Mouse (Mus musculus) embryonic stem cell, embryonic (primary cell): ENCODE data around the gene Vstm4.

Experiments
- CTCF ChIA-PET, 4 experiments: fragments of 300-600 bp in 2 of 4; fragments of 350-600 bp in 2 of 4; sonication (Branson Sonifier 250); formaldehyde crosslinking; loops; one replicate each; lab custom pipeline; 2022; ENCODE audit warnings: inconsistent platforms in 2 of 4; lab: Charles Lee
- POLR2A ChIA-PET, 4 experiments: fragments of 300-600 bp in 2 of 4; fragments of 350-600 bp in 2 of 4; sonication (Branson Sonifier 250); formaldehyde crosslinking; loops; one replicate each; lab custom pipeline; 2022; ENCODE audit warnings: antibody characterized with exemption in 4 of 4, inconsistent platforms in 1 of 4; lab: Charles Lee

Vstm4 gene

DNA sequence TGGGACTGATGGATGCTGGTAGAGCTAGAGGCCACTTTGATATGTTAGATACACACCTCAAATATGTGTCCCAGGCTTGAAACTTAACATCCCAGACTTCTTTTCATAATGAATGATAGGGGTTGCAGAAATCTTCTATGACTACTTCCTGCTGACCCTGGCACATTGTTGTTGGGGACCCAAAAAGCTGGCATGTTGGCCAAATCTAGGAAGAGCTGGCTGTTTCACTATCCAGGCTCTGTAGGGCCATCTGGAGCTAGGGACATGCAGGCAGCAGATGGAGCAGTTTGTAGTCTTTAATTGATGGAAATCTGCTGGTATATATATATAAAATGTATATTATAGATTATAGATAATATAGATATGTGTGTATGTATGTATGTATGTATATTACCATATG lies 14.5 kb upstream of the Vstm4 start:
- ChIA-PET POLR2A (no interaction called here), CTCF (no interaction called here)

DNA sequence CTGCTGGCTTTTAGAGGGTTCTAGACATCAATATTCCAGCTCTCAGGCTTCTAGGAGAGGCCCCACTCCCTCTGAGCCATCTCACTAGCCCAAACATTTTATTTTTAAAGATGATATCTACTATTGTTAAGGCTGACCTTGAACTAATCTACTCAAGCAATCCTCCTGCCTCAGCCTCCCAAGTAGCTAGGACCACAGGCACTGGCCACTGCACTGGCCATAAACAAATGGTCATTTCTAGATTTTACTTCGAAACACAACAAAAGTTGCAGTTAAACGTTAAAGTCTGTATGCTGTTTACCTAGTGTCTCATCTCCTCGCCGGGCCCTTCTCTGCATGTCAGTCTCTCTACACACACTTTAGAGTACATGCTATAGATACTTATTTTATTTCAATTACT lies 2.5 kb upstream of the Vstm4 start:
- ChIA-PET POLR2A (no interaction called here), CTCF (no interaction called here)

DNA sequence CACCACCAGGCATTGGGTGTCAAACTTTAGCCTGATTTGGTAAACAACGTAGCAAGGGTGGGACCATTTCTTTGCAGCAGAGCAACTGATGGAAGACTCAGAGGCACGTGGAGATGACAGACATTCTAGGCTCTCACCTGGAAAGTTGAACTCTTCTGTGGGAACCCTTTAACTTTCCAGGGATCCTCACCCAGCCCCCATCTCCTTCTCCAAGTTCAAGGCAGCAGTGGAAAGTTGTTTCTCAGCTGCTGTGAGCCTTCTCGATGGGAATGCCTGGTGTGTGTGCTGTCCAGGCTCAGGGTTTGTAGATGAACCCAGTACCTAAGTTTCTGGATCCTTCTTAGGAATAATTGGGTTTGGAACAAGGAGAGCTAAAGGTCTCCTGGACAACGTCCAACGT lies 310 bp upstream of the Vstm4 start:
- ChIA-PET POLR2A (interaction anchor here in 1 of 4 experiments (1.1 kb wide), 1 partner anchor 10 kb away, joined by 3 read pairs; no protein-coding TSS in a partner anchor), CTCF (no interaction called here)

DNA sequence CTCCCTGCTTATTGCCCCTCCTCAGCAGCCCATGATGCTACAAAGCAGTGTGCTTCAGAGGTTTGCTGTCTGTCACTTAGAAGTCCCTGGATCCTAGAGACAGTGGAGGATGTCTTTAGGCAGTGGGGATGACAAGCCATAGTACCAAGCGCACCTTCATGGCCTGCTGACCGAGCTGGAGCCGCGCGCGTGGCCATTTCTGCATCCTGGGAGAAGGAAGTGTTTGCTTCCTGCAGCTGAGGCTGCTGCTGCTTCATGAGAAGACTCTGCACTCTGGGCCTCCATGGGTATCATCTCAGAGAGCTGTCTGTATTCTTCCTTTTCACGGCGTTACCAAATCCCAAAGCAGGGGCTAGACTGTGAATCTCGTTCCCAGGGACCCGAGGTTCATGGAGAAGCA lies 1.8 kb downstream of the Vstm4 start:
- ChIA-PET POLR2A (no interaction called here), CTCF (interaction anchor here in 1 of 4 experiments (1.5 kb wide), 1 partner anchor 249 kb away, joined by 4 read pairs; no protein-coding TSS in a partner anchor)

DNA sequence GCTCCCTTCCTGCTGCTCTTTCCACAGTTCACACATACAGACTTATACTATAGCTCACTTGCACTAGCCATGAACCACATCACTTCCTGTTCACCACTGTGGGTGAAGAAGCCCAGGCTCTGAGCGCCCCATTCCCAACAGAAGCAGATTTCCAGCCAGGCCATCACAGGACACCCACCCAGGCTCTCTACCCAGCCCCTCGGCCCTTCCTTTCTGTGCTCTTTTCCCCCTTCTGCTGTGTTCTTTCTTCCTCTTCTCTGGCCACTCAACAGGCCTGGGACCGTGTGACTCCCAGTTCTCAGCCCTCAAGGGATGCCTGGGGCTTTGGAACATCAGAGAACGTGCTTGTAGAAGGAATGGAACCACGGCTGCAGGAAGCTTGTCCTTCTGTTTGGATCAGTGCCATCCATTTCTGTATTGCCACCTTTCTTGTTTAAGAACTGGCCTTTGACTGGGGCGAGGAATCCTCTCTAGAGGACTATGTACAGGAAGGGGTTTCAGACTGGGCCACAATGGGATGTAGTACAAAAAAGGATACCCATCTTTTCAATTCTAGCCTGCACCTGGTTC lies 2.5 kb downstream of the Vstm4 start:
- ChIA-PET POLR2A (no interaction called here), CTCF (interaction anchor here in 1 of 4 experiments (0.8 kb wide), 1 partner anchor 101 kb away, joined by 5 read pairs; no protein-coding TSS in a partner anchor)

DNA sequence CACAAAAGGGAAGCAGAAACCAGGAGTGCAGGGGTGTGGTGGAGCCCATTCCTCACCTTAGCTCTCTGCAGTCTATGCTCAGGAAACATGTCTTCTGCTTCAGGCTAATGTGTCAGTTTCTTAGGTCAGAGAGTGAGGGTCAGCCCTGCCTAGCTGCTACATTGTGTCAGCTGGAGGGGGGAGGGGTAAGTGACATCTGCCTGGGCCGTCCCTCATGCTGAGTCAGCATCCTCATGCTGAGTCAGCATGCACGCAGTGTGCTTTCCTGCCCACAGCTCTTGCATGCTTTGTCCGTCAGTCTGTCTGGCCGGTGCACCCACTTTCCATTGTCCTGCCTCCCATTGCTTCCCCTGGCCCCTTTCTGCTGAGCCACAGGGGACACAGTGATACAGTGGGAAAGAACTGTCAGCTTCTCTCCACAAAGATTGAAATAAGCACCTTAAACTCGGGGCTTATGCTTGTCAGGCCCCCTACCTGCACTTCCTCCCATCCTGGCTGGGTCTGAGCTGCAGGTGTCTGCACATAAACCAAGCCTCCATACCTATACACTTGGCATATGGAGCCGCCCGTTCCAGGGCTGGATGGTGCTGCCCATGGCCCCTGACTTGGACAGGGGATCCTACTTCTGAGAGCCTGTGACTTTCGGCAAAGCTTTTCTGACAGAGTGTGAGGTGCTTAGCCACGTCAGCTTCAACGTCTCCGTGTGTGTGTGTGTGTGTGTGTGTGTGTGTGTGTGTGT lies 3.4 kb downstream of the Vstm4 start:
- ChIA-PET POLR2A (interaction anchor here in 1 of 4 experiments (0.7 kb wide), 1 partner anchor 93 kb away, joined by 3 read pairs; no protein-coding TSS in a partner anchor), CTCF (interaction anchor here in 2 of 4 experiments (0.6 to 0.8 kb wide), 2 partner anchors 16 to 100 kb away, joined by 3 to 5 read pairs; no protein-coding TSS in a partner anchor)

DNA sequence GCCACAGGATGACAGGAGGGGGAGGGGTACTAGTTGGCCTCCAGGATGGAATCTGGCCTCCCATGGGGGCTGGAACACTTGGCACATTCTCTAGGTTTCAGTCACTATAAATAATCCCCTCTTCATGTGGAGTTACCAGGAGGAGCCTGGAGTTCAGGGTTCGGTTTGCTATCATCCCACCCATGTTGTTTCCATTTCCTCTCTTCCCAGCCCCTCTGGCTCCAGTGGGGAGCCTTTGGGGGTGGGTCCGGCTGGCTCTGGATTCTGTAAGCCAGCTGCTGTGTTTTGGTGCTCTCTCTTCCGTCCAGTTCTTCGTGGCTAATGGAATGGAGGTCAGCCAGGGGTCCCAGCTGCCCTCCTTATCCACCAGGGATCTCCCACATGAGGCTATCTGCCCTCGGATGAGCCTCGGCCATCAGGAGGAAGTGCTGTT lies 4.6 kb downstream of the Vstm4 start:
- POLR2A ChIA-PET: interaction anchor here in 1 of 4 experiments (0.7 kb wide), 1 partner anchor 94 kb away, joined by 3 read pairs; no protein-coding TSS in a partner anchor
- CTCF ChIA-PET: no interaction called here

DNA sequence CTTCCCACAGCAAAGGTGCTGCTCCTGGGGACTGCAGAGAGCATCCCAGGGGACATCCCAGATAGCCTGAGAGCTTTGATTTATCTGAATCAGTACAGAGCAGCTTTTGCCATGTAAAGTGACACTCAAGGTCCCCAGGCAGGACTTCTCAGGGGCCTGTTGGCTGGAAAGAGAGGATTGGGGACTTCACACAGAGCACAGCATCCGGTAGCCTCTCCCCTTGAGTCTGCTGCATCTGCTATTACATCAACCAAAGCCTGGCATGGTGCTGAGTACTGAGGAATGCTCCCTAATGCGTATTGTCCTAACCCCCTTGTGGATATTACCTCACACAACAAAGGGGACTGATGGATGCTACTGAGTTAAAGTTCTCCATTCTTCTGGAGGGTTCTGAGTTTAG lies 5.1 kb downstream of the Vstm4 start:
- POLR2A ChIA-PET: no interaction called here

DNA sequence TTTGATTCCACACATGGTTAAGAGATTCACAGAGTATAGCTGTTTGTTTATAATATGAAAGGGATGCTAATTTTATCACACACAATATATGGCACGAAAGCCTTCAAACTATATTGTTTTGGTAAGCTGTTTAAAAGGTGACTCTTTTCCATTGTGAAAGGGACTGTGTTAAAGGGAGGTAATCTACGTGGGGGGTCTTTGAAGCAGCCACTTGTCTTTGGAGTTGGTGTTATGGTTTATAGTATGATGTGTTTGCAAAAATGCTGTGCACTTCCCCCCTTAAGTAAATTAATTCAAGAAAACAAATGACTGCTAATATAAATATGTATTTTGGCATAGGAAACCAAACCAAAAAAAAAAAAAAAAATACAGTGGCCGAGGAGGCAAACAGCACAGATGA lies 8.8 kb downstream of the Vstm4 start:
- ChIA-PET CTCF (no interaction called here), POLR2A (no interaction called here)

More for the DNA sequence above, 5.1 kb downstream of the Vstm4 start:
- CTCF ChIA-PET: no interaction called here

DNA sequence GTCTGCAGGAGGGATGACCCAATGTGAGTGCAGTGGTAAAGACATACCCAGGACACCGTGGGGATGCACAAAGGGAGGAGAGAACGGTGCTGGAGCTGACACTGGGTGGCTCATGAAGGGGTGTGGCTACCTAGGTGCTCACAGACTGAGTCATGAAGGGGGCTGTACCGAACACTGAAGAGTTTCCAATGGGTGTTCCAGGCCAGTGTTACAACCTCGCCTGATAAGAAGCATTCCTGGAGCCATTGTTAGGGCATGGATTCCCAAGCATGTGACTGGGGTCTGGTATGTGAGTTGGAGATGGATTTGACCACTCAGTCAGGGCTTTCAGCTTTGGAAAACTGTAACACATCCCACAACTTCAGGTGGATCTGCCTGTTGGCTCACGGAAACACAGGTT lies 15.4 kb downstream of the Vstm4 start:
- POLR2A ChIA-PET: interaction anchor here in 1 of 4 experiments (0.6 kb wide), 1 partner anchor 93 kb away, joined by 3 read pairs; no protein-coding TSS in a partner anchor
- CTCF ChIA-PET: no interaction called here

DNA sequence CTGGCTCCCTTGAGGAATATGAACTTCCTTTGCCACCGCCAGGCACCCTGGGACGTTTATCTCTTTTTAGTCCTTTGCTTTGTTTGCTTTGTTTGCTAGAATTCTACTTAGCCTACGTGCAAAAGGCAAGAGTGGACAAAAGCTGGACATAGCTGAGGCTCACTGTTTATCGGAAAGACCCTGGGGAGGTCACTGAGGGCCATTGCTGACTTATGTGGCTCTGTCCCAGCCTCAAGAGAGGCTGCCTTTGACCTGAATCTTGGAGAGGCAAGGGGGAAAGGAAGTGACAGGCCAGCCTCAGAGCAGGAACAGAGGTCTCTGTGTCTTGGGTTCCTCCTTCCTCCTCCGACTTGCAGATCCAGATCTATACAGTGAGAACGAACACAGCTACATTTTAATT lies 21.0 kb downstream of the Vstm4 start:
- CTCF ChIA-PET: interaction anchor here in 1 of 4 experiments (0.6 kb wide), 1 partner anchor 126 kb away, joined by 3 read pairs; no protein-coding TSS in a partner anchor

DNA sequence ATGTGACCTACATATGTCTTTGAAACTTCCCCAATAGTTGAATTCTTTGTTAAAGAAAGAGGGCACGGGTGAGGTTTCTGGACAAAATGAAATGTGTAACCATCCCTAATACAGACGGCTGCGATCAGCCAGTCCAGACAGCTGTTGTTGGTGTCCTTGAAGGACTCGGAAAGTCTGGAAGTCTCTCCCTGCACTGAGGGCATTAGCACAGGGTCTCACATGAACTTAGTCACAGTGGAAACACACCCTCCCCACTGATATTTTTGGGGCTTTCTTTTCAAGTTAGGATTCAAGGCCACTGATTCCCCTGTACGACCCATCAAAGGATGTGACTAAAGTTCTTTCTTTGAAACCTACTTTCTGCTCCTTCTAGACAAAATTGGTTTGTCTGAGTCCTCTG lies 23.8 kb downstream of the Vstm4 start:
- POLR2A ChIA-PET: no interaction called here
- CTCF ChIA-PET: no interaction called here

More for the DNA sequence above, 21.0 kb downstream of the Vstm4 start:
- POLR2A ChIA-PET: no interaction called here

DNA sequence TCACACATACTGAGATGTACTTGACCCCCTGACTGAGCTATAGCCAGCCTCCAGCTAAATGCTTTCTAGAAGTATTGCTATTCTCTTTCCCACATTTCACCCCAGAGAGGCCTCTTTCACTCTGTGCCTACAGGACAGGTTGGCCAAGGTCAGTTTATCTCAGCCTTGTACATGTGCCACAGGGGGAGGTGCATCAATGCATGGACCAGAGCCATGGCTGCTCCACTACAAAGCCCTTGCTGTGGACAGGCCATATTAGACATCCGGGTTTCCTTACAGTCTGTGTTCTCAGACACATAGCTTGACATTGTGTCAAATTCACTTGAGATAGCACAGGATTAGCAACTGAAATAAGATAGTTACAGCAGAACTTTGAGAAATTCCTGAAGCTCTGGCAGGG lies 25.1 kb downstream of the Vstm4 start:
- ChIA-PET CTCF (no interaction called here), POLR2A (no interaction called here)

DNA sequence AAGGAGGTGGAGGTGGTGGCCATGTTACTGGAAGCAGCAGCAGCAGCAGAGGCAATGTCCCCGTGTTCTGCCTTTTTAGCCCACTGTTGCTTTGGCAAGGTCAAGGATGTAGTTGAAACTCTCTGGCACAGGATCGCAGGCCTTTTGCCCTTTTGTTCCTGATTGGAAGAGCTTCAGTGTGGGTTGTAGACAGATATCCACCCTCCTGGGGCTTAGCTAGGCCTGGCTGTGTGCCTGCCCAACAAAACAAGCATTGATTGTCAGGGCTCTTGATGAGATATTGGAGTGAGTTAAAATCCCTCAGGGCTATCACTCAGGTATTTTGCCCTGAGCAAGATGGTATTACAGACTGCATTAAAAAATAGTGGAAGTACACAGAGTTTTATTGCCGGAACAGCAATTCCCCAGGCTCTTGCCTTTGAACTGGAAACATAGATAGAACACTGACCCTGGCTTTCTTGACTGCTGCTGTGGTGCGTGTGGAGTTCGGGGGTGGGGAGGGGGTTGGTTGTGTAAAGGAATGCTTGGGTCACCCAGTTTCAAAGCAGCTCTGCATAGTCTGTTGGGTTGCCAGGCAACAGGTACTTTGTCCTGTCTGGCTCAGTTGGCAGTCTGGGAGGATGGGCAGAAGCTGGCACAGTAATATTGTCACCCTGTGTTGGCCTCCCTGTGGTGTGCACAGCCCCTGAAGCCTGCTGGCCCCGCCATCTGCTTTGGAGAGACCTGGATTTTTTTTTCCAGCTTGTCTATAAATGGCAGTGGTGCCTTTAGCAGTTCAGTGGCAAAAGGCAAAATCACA lies 32.5 kb downstream of the Vstm4 start:
- CTCF ChIA-PET: interaction anchor here in 1 of 4 experiments (0.6 kb wide), 1 partner anchor 289 kb away, joined by 3 read pairs; no protein-coding TSS in a partner anchor
- POLR2A ChIA-PET: no interaction called here

DNA sequence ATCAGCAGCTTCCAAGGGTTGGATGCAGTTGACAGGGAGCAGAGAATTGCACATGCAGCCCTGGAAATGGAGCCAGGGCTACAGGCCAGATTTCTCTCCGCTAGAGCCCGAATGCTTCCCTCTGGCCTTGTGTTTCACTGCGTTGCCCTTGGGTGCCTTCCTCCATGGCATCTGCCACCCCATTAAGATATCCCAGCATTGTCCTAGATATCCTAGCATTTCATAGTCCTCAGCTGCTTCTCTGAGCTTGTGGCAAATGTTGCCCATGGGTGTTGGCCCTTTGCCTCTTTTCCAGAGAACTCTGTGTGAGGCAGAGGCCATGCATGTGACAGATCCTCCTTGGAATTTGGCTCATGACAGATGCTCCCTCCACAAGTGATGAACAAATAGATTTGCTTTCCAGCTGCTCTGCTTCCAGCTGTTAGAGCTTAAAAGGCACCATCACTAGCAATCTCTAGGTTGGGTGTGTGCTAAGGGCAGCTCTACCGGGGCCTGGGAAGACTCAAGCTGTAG lies 37.8 kb downstream of the Vstm4 start:
- POLR2A ChIA-PET: no interaction called here
- CTCF ChIA-PET: no interaction called here

DNA sequence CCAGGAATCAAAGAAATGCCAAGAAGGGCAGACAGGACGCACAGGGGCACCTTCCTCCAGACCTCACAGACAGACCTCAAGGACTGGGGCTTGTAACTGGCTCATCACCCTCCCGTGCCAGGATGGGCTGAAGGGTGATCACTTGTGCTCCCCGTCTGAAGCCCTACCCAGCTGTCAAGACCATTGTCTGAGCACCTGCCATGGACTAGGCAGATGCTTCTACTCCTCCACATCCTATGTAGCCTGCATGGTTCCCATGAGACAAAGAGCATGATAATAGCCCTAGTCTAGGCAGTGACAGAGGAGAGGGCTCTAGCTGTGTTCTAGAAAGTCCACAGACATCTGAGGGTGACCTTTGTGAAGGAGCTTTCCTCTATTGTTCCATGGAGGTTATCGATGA lies 38.3 kb downstream of the Vstm4 start:
- POLR2A ChIA-PET: no interaction called here
- CTCF ChIA-PET: no interaction called here

DNA sequence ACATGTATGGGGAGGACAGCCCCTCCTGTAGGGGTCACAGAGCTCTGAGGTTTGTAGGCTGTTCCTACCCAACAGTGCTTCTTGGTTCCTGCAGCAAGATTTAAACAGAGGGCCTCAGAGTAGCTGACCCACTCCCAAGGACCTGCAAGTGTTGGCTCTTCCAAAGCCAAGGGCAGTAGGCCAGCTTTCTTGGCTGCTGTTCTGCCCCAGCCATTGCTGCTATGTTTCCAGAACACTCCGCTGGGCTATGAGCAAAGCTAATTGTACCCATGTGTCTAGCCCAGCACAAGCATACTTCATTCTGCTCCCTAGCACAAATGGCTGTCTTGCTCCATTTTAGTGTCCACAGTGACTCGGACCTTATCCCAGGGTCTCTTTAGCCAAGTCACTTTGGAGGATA lies 40.3 kb downstream of the Vstm4 start:
- CTCF ChIA-PET: no interaction called here

DNA sequence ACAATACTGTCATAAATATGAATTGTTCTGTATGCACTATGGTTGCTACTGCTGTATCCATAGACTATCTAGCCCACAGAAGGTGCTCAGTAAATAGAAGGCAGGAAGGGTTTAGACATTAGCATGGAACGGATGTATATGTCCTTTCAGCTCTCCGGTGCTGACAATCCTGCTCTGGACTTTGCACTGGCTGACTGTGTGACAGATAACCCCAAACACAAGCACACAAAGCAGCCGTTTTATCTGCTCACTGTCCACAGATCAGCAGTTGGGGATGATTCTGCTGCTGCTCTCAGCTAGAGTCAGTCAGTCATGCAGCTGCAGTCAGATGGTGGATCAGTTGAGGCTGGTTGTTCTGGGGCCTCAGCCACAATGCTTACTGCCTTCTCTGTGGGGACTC lies 46.6 kb downstream of the Vstm4 start:
- POLR2A ChIA-PET: no interaction called here
- CTCF ChIA-PET: no interaction called here

More for the DNA sequence above, 40.3 kb downstream of the Vstm4 start:
- POLR2A ChIA-PET: interaction anchor here in 1 of 4 experiments (0.6 kb wide), 1 partner anchor 941 kb away, joined by 4 read pairs; no protein-coding TSS in a partner anchor

DNA sequence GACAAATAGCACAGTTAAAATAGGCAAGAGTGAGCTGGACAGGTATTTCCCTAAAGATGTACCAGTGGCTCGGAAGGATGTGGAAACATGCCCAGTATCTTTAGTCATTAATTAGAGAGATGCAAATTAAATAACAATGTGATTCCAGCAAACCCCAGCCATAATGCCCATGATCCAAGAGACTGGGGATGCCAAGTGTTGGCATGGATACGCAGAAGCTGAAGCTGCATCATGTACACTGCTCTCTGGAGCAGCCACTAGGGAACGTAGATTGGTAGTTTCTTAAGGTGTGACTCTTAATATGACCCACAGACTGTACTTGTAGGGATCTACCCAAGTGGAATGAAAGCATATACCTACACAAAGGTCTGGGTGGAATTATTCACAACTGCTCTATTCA lies 50.0 kb downstream of the Vstm4 start:
- POLR2A ChIA-PET: no interaction called here
- CTCF ChIA-PET: no interaction called here
